Mouse (Mus musculus) embryonic fibroblast, embryonic 13.5 days (primary cell): ENCODE results near the gene Acer3. TPM values are rescaled to one million over a fixed set of nuclear protein-coding genes. Genes with fewer than 3 reads are reported as not detected.

Experiments
- H3K27ac ChIP-seq: 2 replicates; pipeline ENCODE4 v1.5.1; 2012; ENCODE audit warnings: low read length, control low read depth, inconsistent platforms; ENCODE audit not compliant: insufficient read depth
- H3K4me1 ChIP-seq: 2 replicates; pipeline ENCODE4 v1.6.1; 2011; ENCODE audit warnings: low read length; ENCODE audit not compliant: control insufficient read depth, insufficient read depth
- H3K4me3 ChIP-seq: 2 replicates; pipeline ENCODE4 v1.5.1; 2011; ENCODE audit warnings: mild to moderate bottlenecking, control low read depth, low read length; ENCODE audit not compliant: insufficient read depth
- CTCF ChIP-seq: IDR thresholded peaks from 2 replicates; pipeline ENCODE4 v1.5.1; 2011; ENCODE audit warnings: mild to moderate bottlenecking, control low read depth, low read length, moderate library complexity, borderline replicate concordance; ENCODE audit not compliant: insufficient read depth
- POLR2A ChIP-seq: IDR thresholded peaks from 2 replicates; pipeline ENCODE4 v1.6.1; 2011; ENCODE audit warnings: low read depth, mild to moderate bottlenecking, control low read depth, low read length, moderate library complexity
- polyA plus RNA-seq: library from polyadenylated mRNA; stranded (reverse); fragments of >200 nt; gene quantifications from 2 replicates; pipeline ENCODE4 v1.2.4, GENCODE M21; 2011; ENCODE audit warnings: low read depth; ENCODE audit not compliant: missing spikeins, insufficient read length

The Acer3 gene
- polyA plus RNA-seq, 1 experiment, result 40.3 TPM

- Histone ChIP-seq H3K27ac (no peak overlapping the region), H3K4me3 (no peak overlapping the region), H3K4me1 (no peaks in the 10 kb centered on the region)
- TF ChIP-seq POLR2A (no peak), CTCF (no peak)
Observed at GRCm38 (mm10) chr7:98216713-98217112, 104.3 kb downstream of the Acer3 start.

GRCm38 (mm10) chr7:98202946-98203345, 118.1 kb downstream of the Acer3 start:
- no peak overlapping the region for H3K27ac ChIP-seq
- H3K4me3 ChIP-seq, result no peak overlapping the region
- no peaks in the 10 kb centered on the region for H3K4me1 ChIP-seq
- TF ChIP-seq POLR2A (no peak), CTCF (no peak)

- H3K27ac ChIP-seq, result no peak overlapping the region
- H3K4me3 ChIP-seq, result no peak overlapping the region
- no peaks in the 10 kb centered on the region for H3K4me1 ChIP-seq
- TF ChIP-seq POLR2A, result no peak
- no peak for TF ChIP-seq CTCF
Observed at GRCm38 (mm10) chr7:98201493-98202028, 119.4 kb downstream of the Acer3 start.

- Histone ChIP-seq H3K4me3 (no peak overlapping the region), H3K4me1 (no peaks in the 10 kb centered on the region), H3K27ac (no peak overlapping the region)
- TF ChIP-seq POLR2A (no peak), CTCF (no peak)
Observed at GRCm38 (mm10) chr7:98200396-98200795, 120.6 kb downstream of the Acer3 start.

GRCm38 (mm10) chr7:98199381-98199780, 121.6 kb downstream of the Acer3 start, which contains the start of gene B3gnt6:
B3gnt6 (minus strand) TSS chr7:98199481.
- TF ChIP-seq POLR2A (no peak), CTCF (no peak)
- Histone ChIP-seq H3K27ac (no peak within 1 kb of the TSS), H3K4me3 (no peak within 1 kb of the TSS), H3K4me1 (no peaks in the 10 kb centered on the region)

- peaks cover 5% of the 10 kb centered on the region; the same call in 1 of the 2 replicates for H3K4me1 ChIP-seq
- TF ChIP-seq CTCF (no peak), POLR2A (no peak)
- H3K4me3 ChIP-seq, result no peak overlapping the region
- no peak overlapping the region for H3K27ac ChIP-seq
Observed at GRCm38 (mm10) chr7:98195151-98195801, 125.7 kb downstream of the Acer3 start.

GRCm38 (mm10) chr7:98194026-98194792, 126.8 kb downstream of the Acer3 start:
- H3K4me3 ChIP-seq, result peak overlapping the region; percentile 16; the same call in 1 of the 2 replicates
- TF ChIP-seq CTCF, result no peak
- no peak for TF ChIP-seq POLR2A

GRCm38 (mm10) chr7:98193515-98194025, 127.4 kb downstream of the Acer3 start:
- H3K27ac ChIP-seq, result no peak overlapping the region
- H3K4me1 ChIP-seq, result peaks cover 5% of the 10 kb centered on the region; the same call in 1 of the 2 replicates
- TF ChIP-seq CTCF, result no peak
- TF ChIP-seq POLR2A, result no peak
- H3K4me3 ChIP-seq, result peak overlapping the region; percentile 16; the same call in 1 of the 2 replicates

More at GRCm38 (mm10) chr7:98194026-98194792, 126.8 kb downstream of the Acer3 start:
- Histone ChIP-seq H3K27ac (no peak overlapping the region), H3K4me1 (peaks cover 5% of the 10 kb centered on the region; the same call in 1 of the 2 replicates)

GRCm38 (mm10) chr7:98191571-98192250, 129.3 kb downstream of the Acer3 start:
- no peak overlapping the region for H3K4me3 ChIP-seq
- TF ChIP-seq CTCF, result peak; percentile 81
- no peak for TF ChIP-seq POLR2A
- peaks cover 7% of the 10 kb centered on the region for H3K4me1 ChIP-seq
- no peak overlapping the region for H3K27ac ChIP-seq
